Mouse (Mus musculus) kidney, adult 2 months (tissue): ENCODE results near the gene Morn2.

Experiments
- CTCF ChIP-seq: fragments of 200-500 bp; conservative IDR thresholded peaks from 2 replicates; pipeline ENCODE4 v1.5.1; 2011; ENCODE audit warnings: low read depth, mild to moderate bottlenecking, control low read depth, low read length, moderate library complexity, mixed read lengths; ENCODE audit not compliant: insufficient read depth, insufficient read length
- POLR2A ChIP-seq: fragments of 200-500 bp; IDR thresholded peaks from one replicate; pipeline ENCODE4 v1.6.1; 2011; ENCODE audit warnings: low read depth, low read length, control low read depth

- TF ChIP-seq CTCF: no peak
- TF ChIP-seq POLR2A: no peak
Observed at GRCm38 (mm10) chr17:80295258-80295657, 5.3 kb downstream of the Morn2 start.
